Mouse (Mus musculus): ENCODE data around the gene Col11a2. TPM values are rescaled to one million over a fixed set of nuclear protein-coding genes. Genes with fewer than 3 reads are reported as not detected.

Col11a2 gene
- polyA plus RNA-seq, 1 experiment from 2014 or later, result 0.90 TPM

DNA sequence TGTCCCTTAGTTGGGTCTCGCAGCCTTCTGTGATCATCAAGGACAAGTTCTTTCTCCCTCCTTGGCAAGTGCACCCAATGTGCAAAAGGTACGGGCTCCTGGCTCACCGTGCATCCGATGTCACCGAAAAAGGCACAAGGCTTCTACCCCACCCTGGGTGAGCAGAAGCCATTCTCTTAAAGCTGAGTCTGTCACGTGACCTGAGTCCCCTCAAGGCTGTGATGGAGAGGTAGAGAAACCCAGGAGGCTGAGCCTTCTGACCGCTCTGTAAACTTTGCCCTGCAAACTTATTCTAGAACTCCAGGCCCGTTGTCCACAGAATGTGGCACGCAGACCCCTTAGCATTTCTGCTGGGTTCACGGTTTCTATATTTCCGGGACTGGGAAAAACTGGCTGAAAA is 39.8 kb downstream of the Col11a2 start:
- no peak overlapping the region for H3K4me3 ChIP-seq (replicated peaks)
- no peak overlapping the region for H3K9ac ChIP-seq
- 0 out of 2 replicates have a peak, but pooled peaks cover 2% of the 10 kb centered on the region for H3K4me1 ChIP-seq (replicated peaks)
- no peaks in the 10 kb centered on the region for H3K9me3 ChIP-seq
- 88% methylated on average over 11 of the region's 11 CpGs for WGBS
- peaks cover 11% of the 10 kb centered on the region for H3K27me3 ChIP-seq (replicated peaks)
- H3K4me2 ChIP-seq (replicated peaks), result no peak overlapping the region
- no peaks in the 10 kb centered on the region for H3K36me3 ChIP-seq
- H3K27ac ChIP-seq, result no peak overlapping the region
- ATAC-seq, result no peak

DNA sequence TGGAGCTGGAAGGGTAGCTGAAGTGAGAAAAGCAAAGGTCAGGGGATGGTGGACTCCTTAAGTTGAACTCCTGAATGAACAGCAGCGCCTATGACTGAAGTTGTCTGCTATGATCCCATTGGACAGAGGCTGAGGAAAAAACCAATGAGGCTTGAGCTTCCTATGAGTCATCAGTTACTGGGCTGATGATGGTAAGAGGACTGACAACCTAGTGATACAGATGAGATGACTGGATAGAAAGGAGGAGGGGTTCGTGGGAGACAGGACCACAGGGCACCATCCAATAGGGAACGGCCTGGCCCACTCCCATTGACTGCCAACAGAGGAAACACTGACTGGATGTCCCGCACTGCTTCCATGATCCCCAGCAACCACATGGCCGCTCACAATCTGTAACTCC is 40.4 kb downstream of the Col11a2 start:
- 14% methylated on average over 5 of the region's 5 CpGs for WGBS
- Histone ChIP-seq H3K9me3 (no peaks in the 10 kb centered on the region), H3K4me3 (replicated peaks) (no peak overlapping the region), H3K9ac (no peak overlapping the region), H3K27ac (no peak overlapping the region), H3K36me3 (no peaks in the 10 kb centered on the region), H3K27me3 (replicated peaks) (peaks cover 11% of the 10 kb centered on the region), H3K4me1 (replicated peaks) (0 out of 2 replicates have a peak, but pooled peaks cover 2% of the 10 kb centered on the region), H3K4me2 (replicated peaks) (no peak overlapping the region)
- peak; percentile 73 for ATAC-seq

DNA sequence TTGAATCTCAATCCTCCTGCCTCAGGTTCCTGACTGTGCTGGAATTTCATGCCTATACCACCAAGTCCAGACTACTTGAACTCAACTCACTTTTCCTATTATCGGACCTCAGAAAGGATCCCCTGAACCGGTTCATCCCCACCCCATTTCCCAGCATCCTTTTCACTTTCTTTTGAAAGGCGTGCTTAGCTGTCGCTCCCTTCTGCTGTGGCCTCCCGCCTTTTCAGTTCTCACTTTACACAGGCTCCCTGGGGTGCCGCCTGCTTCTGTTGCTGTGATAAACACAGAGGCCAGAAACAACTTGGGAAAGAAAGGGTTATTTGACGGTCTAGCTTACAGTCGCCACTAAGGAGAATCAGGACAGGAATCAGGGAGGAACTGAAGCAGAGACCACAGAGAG is 43.9 kb downstream of the Col11a2 start:
- Histone ChIP-seq H3K4me1 (replicated peaks) (0 out of 2 replicates have a peak, but pooled peaks cover 2% of the 10 kb centered on the region), H3K27ac (no peak overlapping the region), H3K27me3 (replicated peaks) (no peaks in the 10 kb centered on the region), H3K4me3 (replicated peaks) (no peak overlapping the region), H3K36me3 (no peaks in the 10 kb centered on the region), H3K9me3 (no peaks in the 10 kb centered on the region), H3K9ac (no peak overlapping the region), H3K4me2 (replicated peaks) (no peak overlapping the region)
- ATAC-seq, result no peak
- 13% methylated on average over 8 of the region's 8 CpGs for WGBS

DNA sequence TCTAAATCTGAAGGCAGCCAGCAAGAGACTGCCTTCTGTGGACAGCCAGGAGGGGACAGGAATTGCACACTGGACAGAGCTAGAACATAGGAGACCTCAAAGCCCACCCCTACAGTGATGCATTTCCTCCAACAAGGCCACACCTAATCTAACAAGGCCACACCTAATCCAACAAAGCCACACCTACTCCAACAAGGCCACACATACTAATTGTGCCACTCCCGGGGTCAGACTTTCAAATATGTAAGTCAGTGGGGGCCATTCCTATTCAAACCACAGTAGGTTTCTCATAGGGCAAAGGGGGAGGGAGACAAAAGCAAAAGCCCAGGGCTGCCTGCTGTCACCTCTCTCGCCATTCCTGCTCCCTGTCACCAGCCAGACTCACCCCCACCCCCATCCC is 48.1 kb downstream of the Col11a2 start:
- Histone ChIP-seq H3K4me2 (replicated peaks) (no peak overlapping the region), H3K27ac (no peak overlapping the region), H3K4me1 (replicated peaks) (0 out of 2 replicates have a peak, but pooled peaks cover 2% of the 10 kb centered on the region), H3K27me3 (replicated peaks) (no peaks in the 10 kb centered on the region), H3K9ac (no peak overlapping the region), H3K36me3 (no peaks in the 10 kb centered on the region), H3K4me3 (replicated peaks) (no peak overlapping the region), H3K9me3 (no peaks in the 10 kb centered on the region)
- ATAC-seq, result no peak
- WGBS, result 53% methylated on average over 2 of the region's 2 CpGs

DNA sequence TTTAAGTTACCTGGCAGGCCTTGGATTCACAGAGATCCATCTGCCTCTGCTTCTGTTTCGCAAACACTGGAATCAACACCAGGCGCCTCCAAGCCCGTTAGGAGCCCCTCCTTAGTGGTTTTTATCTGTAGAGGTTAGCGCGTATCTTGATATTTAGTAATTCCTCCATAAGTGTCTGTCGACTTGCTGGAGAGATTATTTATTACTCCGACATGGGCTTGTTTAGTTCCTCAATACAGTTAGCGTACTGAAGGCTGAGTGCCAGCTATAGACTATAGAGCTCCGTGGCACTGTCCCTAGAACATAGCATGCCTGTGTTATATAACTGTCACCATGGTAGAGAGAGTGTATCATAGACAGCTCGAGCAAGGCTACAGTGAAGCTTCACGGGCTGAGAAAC is 48.9 kb downstream of the Col11a2 start:
- no peaks in the 10 kb centered on the region for H3K27me3 ChIP-seq (replicated peaks)
- H3K4me1 ChIP-seq (replicated peaks), result 0 out of 2 replicates have a peak, but pooled peaks cover under 1% of the 10 kb centered on the region
- H3K36me3 ChIP-seq, result no peaks in the 10 kb centered on the region
- no peak for ATAC-seq
- no peak overlapping the region for H3K4me3 ChIP-seq (replicated peaks)
- no peaks in the 10 kb centered on the region for H3K9me3 ChIP-seq
- WGBS, result 54% methylated on average over 11 of the region's 11 CpGs
- no peak overlapping the region for H3K4me2 ChIP-seq (replicated peaks)
- H3K9ac ChIP-seq, result no peak overlapping the region
- no peak overlapping the region for H3K27ac ChIP-seq

DNA sequence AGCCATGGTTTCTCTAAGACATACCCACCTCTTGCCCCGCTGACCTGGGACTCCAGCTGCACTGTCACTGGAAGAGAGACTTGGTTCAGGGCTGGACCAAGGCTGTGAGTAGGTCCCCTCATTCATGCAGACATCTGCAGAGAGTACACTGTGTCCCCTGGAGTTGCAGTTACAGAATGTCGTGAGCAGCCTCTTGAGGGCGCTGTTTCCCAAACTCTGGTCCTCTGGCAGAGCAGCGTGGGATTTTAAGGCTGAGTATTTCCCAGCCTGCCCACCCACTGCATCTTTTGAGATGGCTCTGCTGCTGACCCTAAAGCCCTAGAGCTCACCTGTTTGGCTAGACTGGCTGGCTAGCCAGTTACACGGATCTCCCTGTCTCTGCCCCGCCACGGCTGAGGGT is 51.7 kb downstream of the Col11a2 start:
- no peak for ATAC-seq
- no peak overlapping the region for H3K4me3 ChIP-seq (replicated peaks)
- H3K27ac ChIP-seq, result no peak overlapping the region
- no peaks in the 10 kb centered on the region for H3K36me3 ChIP-seq
- H3K27me3 ChIP-seq (replicated peaks), result no peaks in the 10 kb centered on the region
- 65% methylated on average over 7 of the region's 7 CpGs for WGBS
- H3K4me2 ChIP-seq (replicated peaks), result no peak overlapping the region
- H3K4me1 ChIP-seq (replicated peaks), result no peaks in the 10 kb centered on the region
- H3K9me3 ChIP-seq, result no peaks in the 10 kb centered on the region
- no peak overlapping the region for H3K9ac ChIP-seq

DNA sequence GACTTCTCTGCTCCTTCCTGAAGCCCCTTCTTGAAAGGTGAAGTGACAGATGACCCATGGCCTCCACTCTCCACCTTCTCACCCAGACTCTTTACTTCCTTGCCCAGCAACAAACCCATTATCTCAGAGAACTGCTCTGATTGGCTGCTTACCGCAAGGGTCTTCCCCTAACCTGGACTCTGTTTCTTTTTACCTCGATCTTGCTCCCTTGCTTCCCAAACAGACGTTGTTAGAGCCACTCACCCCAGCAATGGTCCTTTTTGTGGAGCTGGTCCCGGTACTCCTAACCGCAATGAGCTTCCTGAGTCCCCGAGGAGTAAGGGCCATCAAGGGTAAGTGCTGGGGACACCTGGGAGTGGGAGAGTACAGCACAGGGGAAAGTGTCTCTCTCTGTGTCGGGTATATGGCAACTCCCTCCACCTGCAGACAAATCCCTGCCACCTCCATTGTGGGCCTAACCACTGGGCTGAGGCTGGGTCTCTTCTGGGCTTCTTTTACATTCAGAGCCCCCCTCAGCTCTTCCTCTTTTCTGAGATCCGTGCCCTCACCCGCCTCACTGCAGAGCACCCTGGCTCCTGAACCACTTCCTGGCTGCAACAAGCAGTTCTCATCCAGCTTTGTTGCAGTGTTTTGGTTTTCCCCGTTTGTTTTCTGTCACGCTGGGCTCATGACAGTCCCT is 53.1 kb downstream of the Col11a2 start, which contains the start of gene H2-Oa:
Gene H2-Oa (plus strand): TSS at position 144 of the 679 bp plus-strand sequence.
- Histone ChIP-seq H3K9me3 (no peaks in the 10 kb centered on the region), H3K36me3 (no peaks in the 10 kb centered on the region), H3K4me2 (replicated peaks) (no peak within 1 kb of the TSS), H3K4me3 (replicated peaks) (no peak within 1 kb of the TSS), H3K9ac (no peak within 1 kb of the TSS), H3K27me3 (replicated peaks) (no peaks in the 10 kb centered on the region), H3K4me1 (replicated peaks) (no peaks in the 10 kb centered on the region), H3K27ac (no peak within 1 kb of the TSS)
- ATAC-seq, result no peak
- WGBS, result 35% methylated on average over 11 of the region's 11 CpGs

DNA sequence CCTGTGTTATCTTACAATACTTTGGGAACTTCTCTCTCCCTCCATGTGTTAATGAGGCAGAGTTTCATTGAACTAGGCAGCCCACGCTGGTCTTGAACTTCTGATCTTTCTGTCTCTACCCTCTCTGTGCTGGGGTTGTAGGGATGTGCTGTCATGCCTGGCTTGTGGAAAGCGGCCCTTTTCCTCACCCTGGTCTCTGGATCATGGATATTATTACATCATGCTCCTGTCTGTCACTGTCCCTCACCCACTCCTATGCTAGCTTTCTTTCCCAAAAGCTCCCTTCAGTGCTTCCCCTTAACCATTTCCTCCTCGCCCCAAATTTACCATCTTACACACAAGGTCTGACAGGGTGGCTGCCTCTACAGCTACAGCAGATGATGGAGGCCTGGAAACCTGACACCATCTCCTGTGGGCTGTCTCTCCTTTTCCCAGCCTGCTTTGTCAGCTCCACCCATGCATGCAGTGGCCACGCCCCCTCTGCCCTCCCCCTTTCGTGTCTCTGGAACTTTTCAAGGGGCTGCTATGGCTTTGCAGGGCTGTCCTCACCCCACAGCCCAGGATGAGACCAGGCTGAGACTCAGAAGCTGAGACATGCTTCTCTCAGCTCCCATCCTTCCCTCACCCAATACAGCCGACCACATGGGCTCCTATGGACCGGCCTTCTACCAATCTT is 54.1 kb downstream of the Col11a2 start:
- Histone ChIP-seq H3K27ac (no peak overlapping the region), H3K36me3 (no peaks in the 10 kb centered on the region), H3K4me1 (replicated peaks) (no peaks in the 10 kb centered on the region), H3K27me3 (replicated peaks) (no peaks in the 10 kb centered on the region), H3K4me3 (replicated peaks) (no peak overlapping the region), H3K9me3 (no peaks in the 10 kb centered on the region), H3K4me2 (replicated peaks) (no peak overlapping the region), H3K9ac (no peak overlapping the region)
- ATAC-seq, result peak; percentile 73
- 28% methylated on average over 7 of the region's 7 CpGs for WGBS

DNA sequence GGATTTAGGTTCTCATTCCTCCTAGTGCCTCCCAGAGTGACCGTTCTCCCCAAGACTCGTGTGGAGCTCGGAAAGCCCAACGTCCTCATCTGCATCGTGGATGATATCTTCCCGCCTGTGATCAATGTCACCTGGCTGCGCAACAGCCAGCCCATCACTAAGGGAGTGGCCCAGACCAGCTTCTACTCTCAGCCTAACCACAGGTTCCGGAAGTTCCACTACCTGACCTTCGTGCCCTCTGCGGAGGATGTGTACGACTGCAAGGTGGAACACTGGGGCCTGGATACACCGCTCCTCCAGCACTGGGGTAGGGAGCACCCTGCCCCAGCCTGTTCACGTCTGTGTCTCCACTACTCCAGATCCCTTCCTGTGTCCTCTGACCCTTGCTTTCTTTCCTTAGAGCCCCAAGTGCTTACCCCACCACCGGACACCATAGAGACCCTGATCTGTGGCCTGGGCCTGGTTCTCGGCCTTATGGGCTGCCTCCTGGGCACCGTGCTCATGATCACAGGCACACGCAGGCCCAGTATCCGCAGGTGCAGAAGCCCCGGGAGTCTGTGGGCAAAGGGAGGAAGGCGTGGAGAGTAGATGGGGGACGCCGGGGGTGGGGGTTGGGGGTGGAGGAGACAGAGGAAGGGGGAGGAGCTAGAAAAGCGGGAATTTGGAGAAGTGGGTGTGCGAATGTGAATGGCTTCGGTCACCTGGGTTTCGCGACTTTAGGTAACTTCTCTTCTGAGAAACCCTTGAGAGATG is 55.2 kb downstream of the Col11a2 start:
- ATAC-seq, result peak; percentile 23; the same call in 1 of the 2 replicates
- WGBS, result 83% methylated on average over 27 of the region's 27 CpGs
- H3K27me3 ChIP-seq (replicated peaks), result no peaks in the 10 kb centered on the region

DNA sequence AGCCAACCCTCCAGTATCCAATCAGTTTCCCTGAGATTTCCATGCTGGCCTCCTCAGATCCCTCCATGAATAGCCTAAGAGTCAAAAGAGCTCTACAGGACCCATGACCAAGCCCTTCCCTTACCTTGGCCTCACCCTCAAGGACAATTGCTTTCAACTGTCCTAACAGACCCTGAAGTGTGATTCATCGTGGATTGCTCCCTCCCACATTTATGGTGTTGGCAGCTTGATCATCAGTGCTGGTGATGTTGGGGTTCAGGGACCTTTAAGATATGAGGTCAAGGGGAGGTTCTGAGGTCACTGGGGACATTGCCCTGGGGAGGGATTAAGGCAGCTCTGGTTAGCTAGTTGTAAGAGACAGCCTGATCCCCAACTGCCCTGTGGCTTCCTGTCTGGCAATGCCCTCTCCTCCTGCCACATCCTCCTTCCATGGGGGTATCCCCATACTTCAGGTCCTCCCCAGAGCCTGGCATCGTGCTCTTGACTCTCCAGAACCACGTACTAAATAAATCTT is 57.3 kb downstream of the Col11a2 start:
- Histone ChIP-seq H3K4me3 (replicated peaks) (no peak overlapping the region), H3K36me3 (no peaks in the 10 kb centered on the region), H3K9me3 (no peaks in the 10 kb centered on the region), H3K27me3 (replicated peaks) (no peaks in the 10 kb centered on the region), H3K4me2 (replicated peaks) (no peak overlapping the region), H3K4me1 (replicated peaks) (peaks cover 6% of the 10 kb centered on the region; the same call in 1 of the 2 replicates), H3K27ac (no peak overlapping the region), H3K9ac (no peak overlapping the region)
- ATAC-seq, result no peak
- 50% methylated on average over 3 of the region's 3 CpGs for WGBS

More for the DNA sequence above, 55.2 kb downstream of the Col11a2 start:
- no peaks in the 10 kb centered on the region for H3K9me3 ChIP-seq
- no peaks in the 10 kb centered on the region for H3K36me3 ChIP-seq
- H3K4me1 ChIP-seq (replicated peaks), result peaks cover 3% of the 10 kb centered on the region; the same call in 1 of the 2 replicates
- H3K9ac ChIP-seq, result no peak overlapping the region
- H3K27ac ChIP-seq, result no peak overlapping the region
- no peak overlapping the region for H3K4me2 ChIP-seq (replicated peaks)
- no peak overlapping the region for H3K4me3 ChIP-seq (replicated peaks)

DNA sequence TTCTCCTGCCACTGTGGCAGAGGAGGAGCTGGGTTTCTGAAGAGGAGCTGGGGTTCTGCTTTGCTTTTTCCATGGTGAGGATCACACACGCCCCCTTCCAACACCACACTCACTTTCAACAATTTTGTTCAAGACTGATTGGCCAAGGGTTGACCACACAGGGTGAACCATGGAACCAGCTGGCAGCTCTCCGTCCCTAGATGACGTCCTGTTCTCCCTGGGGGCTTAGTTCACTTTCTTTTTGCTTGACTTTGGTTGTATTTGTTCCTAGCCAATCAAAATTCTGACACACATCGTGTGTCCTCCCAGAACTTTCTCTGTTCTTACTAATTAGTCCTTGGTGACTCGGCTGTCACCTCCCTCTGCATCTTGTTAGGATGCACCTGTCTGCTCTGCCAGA is 58.0 kb downstream of the Col11a2 start:
- Histone ChIP-seq H3K4me2 (replicated peaks) (no peak overlapping the region), H3K27me3 (replicated peaks) (no peaks in the 10 kb centered on the region), H3K9ac (no peak overlapping the region), H3K36me3 (no peaks in the 10 kb centered on the region), H3K4me3 (replicated peaks) (no peak overlapping the region), H3K4me1 (replicated peaks) (peaks cover 6% of the 10 kb centered on the region; the same call in 1 of the 2 replicates), H3K9me3 (no peaks in the 10 kb centered on the region), H3K27ac (no peak overlapping the region)
- ATAC-seq, result no peak
- WGBS, result 66% methylated on average over 5 of the region's 5 CpGs
